Mouse (Mus musculus): ENCODE results near the gene Retreg3. TPM values are rescaled to one million over a fixed set of nuclear protein-coding genes. Genes with fewer than 3 reads are reported as not detected.
"Not testable (repeated sequence)": the region's sequence is repeated elsewhere in the genome, so short reads cannot be mapped to it uniquely, and the experiment has no call there.

The Retreg3 gene
- 10 to 100 TPM; 34.0 to 35.5 TPM for total RNA-seq (2021)

- DNase-seq (ENCODE audit: low spot score) = peak; percentile 98
- intact Hi-C loops (cut with DNase I) = loop anchor here (1.0 to 2.0 kb wide), 2 partner anchors 25 to 49 kb away; partner anchors contain the start of gene Psmc3ip
Measured at GRCm38 (mm10) chr11:101119761-101120544, at the start of gene Retreg3, which contains the start of gene Tubg1. Gene Retreg3, minus strand, starts transcription at chr11:101119893. Gene Tubg1, plus strand, starts transcription at chr11:101119938.

GRCm38 (mm10) chr11:101168301-101168980 is 48.7 kb upstream of the Retreg3 start:
- DNase-seq (ENCODE audit: low spot score) = peak; percentile 41
- intact Hi-C loops (cut with DNase I) = loop anchor here (2.0 kb wide), 1 partner anchor 48 kb away; no protein-coding TSS in a partner anchor

GRCm38 (mm10) chr11:101167963-101168300 is 48.2 kb upstream of the Retreg3 start:
- DNase-seq (ENCODE audit: low spot score) = no peak
- intact Hi-C loops (cut with DNase I) = loop anchor here (2.0 kb wide), 1 partner anchor 47 kb away; no protein-coding TSS in a partner anchor

GRCm38 (mm10) chr11:101167211-101167962 is 47.7 kb upstream of the Retreg3 start:
- DNase-seq (ENCODE audit: low spot score) = no peak
- intact Hi-C loops (cut with DNase I) = no loop called here

GRCm38 (mm10) chr11:101166357-101166756 is 46.7 kb upstream of the Retreg3 start:
- no peak for DNase-seq (ENCODE audit: low spot score)
- intact Hi-C loops (cut with DNase I) = no loop called here

- no peak for DNase-seq (ENCODE audit: low spot score)
- intact Hi-C loops (cut with DNase I) = no loop called here
Measured at GRCm38 (mm10) chr11:101164677-101165580, 45.2 kb upstream of the Retreg3 start.

GRCm38 (mm10) chr11:101164351-101164665 is 44.6 kb upstream of the Retreg3 start:
- intact Hi-C loops (cut with DNase I) = no loop called here
- DNase-seq (ENCODE audit: low spot score) = no peak

- intact Hi-C loops (cut with DNase I) = no loop called here
- DNase-seq (ENCODE audit: low spot score) = no peak
Measured at GRCm38 (mm10) chr11:101163476-101164350, 44.0 kb upstream of the Retreg3 start.

- intact Hi-C loops (cut with DNase I) = no loop called here
- DNase-seq (ENCODE audit: low spot score) = peak; percentile 70
Measured at GRCm38 (mm10) chr11:101162772-101163171, 43.1 kb upstream of the Retreg3 start.

GRCm38 (mm10) chr11:101162301-101162700 is 42.6 kb upstream of the Retreg3 start:
- no peak for DNase-seq (ENCODE audit: low spot score)
- intact Hi-C loops (cut with DNase I) = no loop called here

- intact Hi-C loops (cut with DNase I) = no loop called here
- DNase-seq (ENCODE audit: low spot score) = no peak
Measured at GRCm38 (mm10) chr11:101161551-101161950, 41.9 kb upstream of the Retreg3 start.

GRCm38 (mm10) chr11:101160981-101161505 is 41.4 kb upstream of the Retreg3 start:
- DNase-seq (ENCODE audit: low spot score); intact Hi-C loops (cut with DNase I): not testable (repeated sequence)

- intact Hi-C loops (cut with DNase I); DNase-seq (ENCODE audit: low spot score): not testable (repeated sequence)
Measured at GRCm38 (mm10) chr11:101160151-101160550, 40.5 kb upstream of the Retreg3 start.

- intact Hi-C loops (cut with DNase I) = no loop called here
- DNase-seq (ENCODE audit: low spot score) = no peak
Measured at GRCm38 (mm10) chr11:101155728-101156371, 36.2 kb upstream of the Retreg3 start, which contains the start of gene Tubg2. Gene Tubg2, plus strand, starts transcription at chr11:101155907.

- no peak for DNase-seq (ENCODE audit: low spot score)
- intact Hi-C loops (cut with DNase I) = no loop called here
Measured at GRCm38 (mm10) chr11:101155151-101155550, 35.5 kb upstream of the Retreg3 start.

GRCm38 (mm10) chr11:101154648-101155047 is 35.0 kb upstream of the Retreg3 start:
- no peak for DNase-seq (ENCODE audit: low spot score)
- intact Hi-C loops (cut with DNase I) = no loop called here

- no peak for DNase-seq (ENCODE audit: low spot score)
- intact Hi-C loops (cut with DNase I) = no loop called here
Measured at GRCm38 (mm10) chr11:101152825-101153224, 33.1 kb upstream of the Retreg3 start.

GRCm38 (mm10) chr11:101151063-101151462 is 31.4 kb upstream of the Retreg3 start:
- intact Hi-C loops (cut with DNase I) = no loop called here
- no peak for DNase-seq (ENCODE audit: low spot score)
